Mouse (Mus musculus): ENCODE results near the gene Plin2.

GRCm38 (mm10) chr4:86665596-86665995 is 4.3 kb downstream of the Plin2 start:
- TF ChIP-seq CTCF (IDR thresholded peaks at IDR 0.05; ENCODE audit: borderline replicate concordance, control insufficient read depth, extremely low read depth, insufficient read depth, low read length, poor library complexity) (no peak), POLR2A (IDR thresholded peaks at IDR 0.05; ENCODE audit: control insufficient read depth, extremely low read depth, insufficient read depth, low read length, poor library complexity) (no peak)
